Mouse (Mus musculus): ENCODE results near the gene Ier5l. TPM values are rescaled to one million over a fixed set of nuclear protein-coding genes. Genes with fewer than 3 reads are reported as not detected.

The Ier5l gene
- polyA plus RNA-seq, 1 experiment from 2014 or later, result 12.6 TPM

GRCm38 (mm10) chr2:30436156-30436545 is 37.9 kb downstream of the Ier5l start:
- Histone ChIP-seq H3K27me3 (ENCODE audit: control insufficient read depth, insufficient read depth, low read length) (no peaks in the 10 kb centered on the region), H3K4me2 (ENCODE audit: low read depth, low read length) (no peak overlapping the region), H3K27ac (replicated peaks; ENCODE audit: low read depth, low read length) (no peak overlapping the region), H3K4me1 (ENCODE audit: control insufficient read depth, insufficient read depth, low read length) (peaks cover 3% of the 10 kb centered on the region), H3K9ac (replicated peaks; ENCODE audit: low read length) (no peak overlapping the region), H3K4me3 (ENCODE audit: low read depth, low read length) (no peak overlapping the region), H3K9me3 (replicated peaks; ENCODE audit: control insufficient read depth, low read length) (no peaks in the 10 kb centered on the region), H3K36me3 (replicated peaks; ENCODE audit: control insufficient read depth, insufficient read depth, low read depth, low read length) (peaks cover 19% of the 10 kb centered on the region)
- 70% methylated on average over 5 of the region's 5 CpGs for WGBS
- no peak for DNase-seq (ENCODE audit: low spot score)
- no peak for ATAC-seq (replicated peaks; ENCODE audit: insufficient number of reproducible peaks, low FRiP score, low TSS enrichment, low read depth)

GRCm38 (mm10) chr2:30435326-30436155 is 38.5 kb downstream of the Ier5l start:
- WGBS, result 54% methylated on average over 5 of the region's 5 CpGs
- H3K4me3 ChIP-seq (ENCODE audit: low read depth, low read length), result no peak overlapping the region
- no peak for ATAC-seq (replicated peaks; ENCODE audit: insufficient number of reproducible peaks, low FRiP score, low TSS enrichment, low read depth)

GRCm38 (mm10) chr2:30429156-30429555 is 44.9 kb downstream of the Ier5l start:
- no peaks in the 10 kb centered on the region for H3K27me3 ChIP-seq (ENCODE audit: control insufficient read depth, insufficient read depth, low read length)
- no peaks in the 10 kb centered on the region for H3K9me3 ChIP-seq (replicated peaks; ENCODE audit: control insufficient read depth, low read length)
- DNase-seq (ENCODE audit: low spot score) (no peak), ATAC-seq (replicated peaks; ENCODE audit: insufficient number of reproducible peaks, low FRiP score, low TSS enrichment, low read depth) (no peak)
- H3K36me3 ChIP-seq (replicated peaks; ENCODE audit: control insufficient read depth, insufficient read depth, low read depth, low read length), result peaks cover 11% of the 10 kb centered on the region
- no peak overlapping the region for H3K4me3 ChIP-seq (ENCODE audit: low read depth, low read length)
- no peak overlapping the region for H3K4me2 ChIP-seq (ENCODE audit: low read depth, low read length)
- no peak overlapping the region for H3K27ac ChIP-seq (replicated peaks; ENCODE audit: low read depth, low read length)
- H3K9ac ChIP-seq (replicated peaks; ENCODE audit: low read length), result no peak overlapping the region
- no peaks in the 10 kb centered on the region for H3K4me1 ChIP-seq (ENCODE audit: control insufficient read depth, insufficient read depth, low read length)

More at GRCm38 (mm10) chr2:30435326-30436155, 38.5 kb downstream of the Ier5l start:
- peaks cover 19% of the 10 kb centered on the region for H3K36me3 ChIP-seq (replicated peaks; ENCODE audit: control insufficient read depth, insufficient read depth, low read depth, low read length)
- DNase-seq (ENCODE audit: low spot score), result peak; percentile 85
- H3K27ac ChIP-seq (replicated peaks; ENCODE audit: low read depth, low read length), result no peak overlapping the region
- H3K9ac ChIP-seq (replicated peaks; ENCODE audit: low read length), result no peak overlapping the region
- H3K4me2 ChIP-seq (ENCODE audit: low read depth, low read length), result no peak overlapping the region
- H3K9me3 ChIP-seq (replicated peaks; ENCODE audit: control insufficient read depth, low read length), result no peaks in the 10 kb centered on the region
- no peaks in the 10 kb centered on the region for H3K4me1 ChIP-seq (ENCODE audit: control insufficient read depth, insufficient read depth, low read length)
- no peaks in the 10 kb centered on the region for H3K27me3 ChIP-seq (ENCODE audit: control insufficient read depth, insufficient read depth, low read length)

Other genes with a start within 250 kb of the Ier5l start
- 50.3 and 50.5 TPM in 2 replicates for gene Lrrc8a, start 236.5 kb downstream of the Ier5l start, polyA plus RNA-seq (2014; fragmentation: Nextera tagmentation; extraction: Ambion mirVana)
- gene Gm28035, start 233.7 kb downstream of the Ier5l start, polyA plus RNA-seq (2014; fragmentation: Nextera tagmentation; extraction: Ambion mirVana), result 0.13 TPM in 1 of 2 replicates, not detected in the other
- 2.3 and 4.5 TPM in 2 replicates for gene Phyhd1, start 208.0 kb downstream of the Ier5l start, polyA plus RNA-seq (2014; fragmentation: Nextera tagmentation; extraction: Ambion mirVana)
- gene Gm28038, start 193.2 kb downstream of the Ier5l start, polyA plus RNA-seq (2014; fragmentation: Nextera tagmentation; extraction: Ambion mirVana), result not detected in 2 replicates
- gene Dolk, start 187.9 kb downstream of the Ier5l start, polyA plus RNA-seq (2014; fragmentation: Nextera tagmentation; extraction: Ambion mirVana), result 21.5 and 26.5 TPM in 2 replicates
- 54.0 and 58.9 TPM in 2 replicates for gene Nup188, start 187.8 kb downstream of the Ier5l start, polyA plus RNA-seq (2014; fragmentation: Nextera tagmentation; extraction: Ambion mirVana)
- 41.6 and 50.0 TPM in 2 replicates for gene Sh3glb2, start 114.9 kb downstream of the Ier5l start, polyA plus RNA-seq (2014; fragmentation: Nextera tagmentation; extraction: Ambion mirVana)
- 15.6 and 18.0 TPM in 2 replicates for gene Miga2, start 110.0 kb downstream of the Ier5l start, polyA plus RNA-seq (2014; fragmentation: Nextera tagmentation; extraction: Ambion mirVana)
- gene Dolpp1, start 82.0 kb downstream of the Ier5l start, polyA plus RNA-seq (2014; fragmentation: Nextera tagmentation; extraction: Ambion mirVana), result 29.1 and 33.4 TPM in 2 replicates
- 24.0 and 29.6 TPM in 2 replicates for gene Crat, start 58.4 kb downstream of the Ier5l start, polyA plus RNA-seq (2014; fragmentation: Nextera tagmentation; extraction: Ambion mirVana)
- 53.7 and 62.4 TPM in 2 replicates for gene Ptpa, start 58.2 kb downstream of the Ier5l start, polyA plus RNA-seq (2014; fragmentation: Nextera tagmentation; extraction: Ambion mirVana)
- gene Cstad, start 120.8 kb upstream of the Ier5l start, polyA plus RNA-seq (2014; fragmentation: Nextera tagmentation; extraction: Ambion mirVana), result 1.9 TPM in 1 of 2 replicates, not detected in the other